Mouse (Mus musculus) cerebellum, adult 11-12 months (tissue): ENCODE measurements at regions not wholly inside any gene's neighbourhood (a gene's known extent, or its start where the extent isn't known, plus 50 kb on each side); places are given as distances from the start of the nearest gene placed in this dataset.
"Not testable (repeated sequence)": the region's sequence is repeated elsewhere in the genome, so short reads cannot be mapped to it uniquely, and the experiment has no call there.

ENCODE experiments used
- DNase-seq: peaks from one replicate; pipeline ENCODE4 v3.0.0; 2022

DNA sequence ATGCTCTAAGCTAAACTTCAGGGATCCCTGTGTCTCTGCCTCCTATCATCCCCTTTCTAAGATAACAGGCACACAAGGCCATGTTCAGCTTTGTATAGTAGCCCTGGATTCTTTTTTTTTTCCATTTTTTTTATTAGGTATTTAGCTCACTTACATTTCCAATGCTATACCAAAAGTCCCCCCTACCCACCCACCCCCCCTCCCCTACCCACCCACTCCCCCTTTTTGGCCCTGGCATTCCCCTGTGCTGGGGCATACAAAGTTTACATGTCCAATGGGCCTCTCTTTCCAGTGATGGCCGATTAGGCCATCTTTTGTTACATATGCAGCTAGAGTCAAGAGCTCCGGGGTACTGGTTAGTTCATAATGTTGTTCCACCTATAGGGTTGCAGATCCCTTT is 771.2 kb upstream of the Sox9 start:
- DNase-seq, result not testable (repeated sequence)

DNA sequence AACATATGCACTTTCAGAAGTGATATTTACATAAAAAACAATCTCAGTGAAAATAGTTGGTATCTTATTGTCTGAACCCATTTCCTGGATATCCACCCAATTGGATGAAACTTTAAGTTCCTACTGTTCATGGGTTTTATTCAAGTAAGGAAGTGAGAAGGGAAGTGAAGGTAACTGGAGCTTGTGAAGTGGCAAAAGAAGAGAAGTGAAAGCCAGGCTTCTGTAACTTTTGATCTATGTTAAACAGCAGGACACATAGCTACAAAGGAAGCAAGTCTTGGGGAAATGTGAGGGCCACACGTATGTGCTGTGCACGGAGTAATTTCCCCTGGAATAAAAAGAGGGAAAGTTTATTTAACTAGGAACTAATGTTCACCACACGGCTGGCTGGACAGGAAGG is 764.1 kb upstream of the Sox9 start:
- no peak for DNase-seq

DNA sequence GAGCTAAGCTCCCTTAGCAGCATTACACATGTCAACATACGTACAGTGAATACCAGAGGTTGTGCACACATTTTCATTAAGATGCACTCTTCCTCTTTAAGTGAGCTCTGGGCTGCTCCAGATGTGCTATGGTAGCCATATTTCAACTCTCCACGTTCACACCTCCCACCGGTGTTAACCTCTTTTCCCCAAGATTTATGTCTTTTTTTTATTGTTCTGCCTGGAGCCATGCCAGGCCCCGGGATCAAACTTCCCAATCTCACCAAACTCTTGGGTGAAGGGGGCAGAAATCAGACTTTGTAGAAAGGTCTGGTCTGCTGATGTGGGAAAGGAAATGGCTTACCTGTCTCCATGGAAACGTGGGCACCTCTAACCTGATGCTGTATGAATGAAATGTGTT is 754.0 kb upstream of the Sox9 start:
- no peak for DNase-seq

DNA sequence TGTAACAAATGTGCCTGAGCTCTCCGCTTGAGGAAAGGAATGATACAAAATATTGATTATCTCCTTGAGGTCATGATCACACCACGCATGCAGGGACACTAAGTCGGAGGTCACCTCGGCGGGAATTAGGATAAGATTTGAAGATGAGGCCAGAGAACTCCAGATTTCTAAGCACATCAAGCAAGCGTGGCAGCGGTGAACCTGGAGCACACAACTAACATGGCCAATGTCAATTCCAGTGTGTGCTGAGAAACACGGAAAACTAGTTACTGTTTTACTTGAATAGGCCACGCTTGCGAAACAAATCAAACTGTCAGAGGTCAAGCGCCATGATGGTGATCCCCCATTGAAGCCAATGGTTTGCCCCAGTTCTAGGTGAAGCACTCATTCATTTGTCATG is 743.3 kb upstream of the Sox9 start:
- no peak for DNase-seq

DNA sequence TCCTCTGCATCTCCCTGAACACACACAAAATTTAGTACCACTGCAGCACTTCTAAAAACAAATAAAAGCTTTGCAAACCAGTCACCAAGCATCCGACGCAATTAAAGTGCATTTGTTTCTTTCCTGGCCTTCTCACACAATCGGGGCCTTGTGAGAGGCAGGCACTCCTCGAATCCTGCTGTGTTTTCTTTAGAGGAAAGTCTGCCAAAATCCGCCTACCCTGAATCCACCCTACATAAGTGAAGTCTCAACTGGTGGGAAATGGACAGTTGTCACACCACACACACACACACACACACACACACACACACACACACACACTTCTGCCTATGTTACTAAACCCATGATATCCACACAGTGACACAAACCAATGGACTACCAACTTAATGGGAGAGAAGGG is 737.6 kb upstream of the Sox9 start:
- no peak for DNase-seq

DNA sequence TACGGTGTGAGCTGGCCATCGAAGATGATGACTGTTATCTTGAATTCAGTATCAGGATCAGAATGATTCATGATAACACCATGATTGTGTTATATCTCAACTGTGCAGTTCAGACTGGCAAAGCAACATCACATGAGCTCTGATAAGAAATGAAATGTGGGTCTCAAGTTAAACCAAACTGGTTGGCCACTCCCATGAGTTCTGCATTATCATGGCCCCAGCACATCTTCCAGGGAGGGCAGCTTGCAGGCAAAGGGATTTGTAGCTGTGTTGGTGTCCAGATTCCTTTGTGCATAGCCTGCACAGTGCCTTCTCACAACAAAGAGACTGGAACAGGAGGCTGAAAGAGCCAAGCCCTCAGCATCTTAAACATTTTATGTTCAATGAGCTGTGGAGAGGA is 736.7 kb upstream of the Sox9 start:
- no peak for DNase-seq

DNA sequence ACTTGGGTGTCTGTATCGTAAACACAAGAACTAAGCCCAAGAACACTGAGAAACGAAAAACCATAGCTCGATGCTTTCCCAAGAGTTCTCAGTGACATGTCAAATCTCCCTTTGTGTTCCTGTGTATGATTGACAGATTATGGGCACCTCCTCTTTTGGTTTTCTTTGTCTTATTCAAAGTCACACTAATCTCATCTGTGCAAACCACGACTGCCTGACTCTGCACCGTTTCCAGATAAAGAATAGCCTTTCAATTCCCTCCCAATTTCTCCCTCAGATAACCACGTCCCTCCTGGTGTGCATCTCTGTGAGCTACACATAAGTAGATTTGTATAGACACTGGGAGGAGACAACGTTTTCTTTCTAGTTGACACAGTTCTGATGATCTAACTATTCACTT is 731.7 kb upstream of the Sox9 start:
- DNase-seq, result no peak

DNA sequence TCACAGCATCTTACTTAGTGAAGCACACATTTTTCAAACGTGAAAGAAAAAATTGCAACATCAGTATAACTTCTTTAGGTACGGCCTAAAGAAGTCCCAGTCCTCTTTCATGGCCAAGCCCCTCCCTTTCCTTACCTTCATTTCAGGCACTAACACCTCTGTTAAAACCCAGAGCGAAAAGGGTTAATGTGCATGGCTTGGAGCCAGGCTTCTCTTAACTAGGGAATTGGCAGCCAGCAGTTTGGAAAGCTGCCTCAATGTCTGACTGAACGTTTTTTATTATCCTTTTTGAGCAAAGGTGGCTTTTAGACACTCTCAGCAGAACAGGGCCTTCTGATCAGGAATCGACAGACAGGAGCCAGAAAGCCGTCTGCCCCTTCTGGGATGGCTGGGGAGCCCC is 726.4 kb upstream of the Sox9 start:
- no peak for DNase-seq

DNA sequence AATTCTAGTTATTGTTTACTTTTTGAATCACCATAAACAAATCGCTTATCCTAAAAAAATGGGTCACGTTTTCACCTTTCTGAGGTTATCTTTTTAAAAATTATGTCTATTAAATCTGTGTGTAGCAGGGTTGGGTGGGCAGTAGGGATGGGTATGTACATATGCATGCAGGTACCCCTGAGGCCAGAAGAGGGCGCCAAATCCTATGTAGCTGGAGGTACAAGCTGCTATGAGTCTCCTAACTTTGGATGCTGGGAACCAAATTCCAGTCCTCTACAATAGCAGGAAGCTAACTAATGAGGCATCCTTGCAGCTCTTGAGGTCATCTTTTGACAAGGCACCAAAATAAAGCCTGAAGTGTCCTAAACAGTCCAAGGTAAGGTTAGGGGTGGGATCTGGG is 714.8 kb upstream of the Sox9 start:
- DNase-seq, result no peak

DNA sequence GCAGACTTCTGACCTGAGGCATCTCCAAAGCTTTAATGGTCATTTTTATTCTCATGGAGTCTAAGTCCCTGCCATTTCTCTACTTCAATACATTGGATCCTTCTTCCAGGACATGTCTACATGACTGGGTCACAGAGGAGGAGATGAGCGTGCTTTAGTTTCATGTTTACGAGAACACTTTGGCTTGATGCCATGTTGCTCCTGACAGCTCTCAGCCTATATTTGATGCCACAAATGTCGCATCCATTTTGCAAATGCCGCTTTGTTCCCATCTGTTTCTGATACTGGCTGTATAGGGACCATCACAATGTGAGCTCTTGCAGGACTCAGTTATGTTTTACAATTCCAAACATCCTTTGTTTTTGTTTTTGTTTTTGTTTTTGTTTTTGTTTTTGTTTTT is 713.2 kb upstream of the Sox9 start:
- no peak for DNase-seq

DNA sequence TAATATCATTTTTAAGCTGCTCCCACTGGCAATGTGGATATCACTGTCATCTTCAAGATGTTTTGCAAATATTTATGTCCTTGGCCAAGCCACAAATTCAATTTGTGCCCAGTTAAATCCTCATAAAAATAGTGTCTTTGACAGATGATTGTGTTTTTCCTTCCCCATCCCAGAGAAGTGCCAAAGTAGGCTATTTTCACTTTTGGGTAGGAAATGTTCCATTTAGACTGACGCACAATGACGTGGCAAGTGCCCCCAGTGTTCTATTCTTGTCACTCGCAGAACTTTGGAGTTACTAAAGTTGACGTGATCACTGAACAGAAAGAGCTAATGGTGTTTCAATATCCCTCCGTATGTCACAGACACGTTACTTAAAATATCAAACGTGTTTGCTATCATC is 710.5 kb upstream of the Sox9 start:
- no peak for DNase-seq

DNA sequence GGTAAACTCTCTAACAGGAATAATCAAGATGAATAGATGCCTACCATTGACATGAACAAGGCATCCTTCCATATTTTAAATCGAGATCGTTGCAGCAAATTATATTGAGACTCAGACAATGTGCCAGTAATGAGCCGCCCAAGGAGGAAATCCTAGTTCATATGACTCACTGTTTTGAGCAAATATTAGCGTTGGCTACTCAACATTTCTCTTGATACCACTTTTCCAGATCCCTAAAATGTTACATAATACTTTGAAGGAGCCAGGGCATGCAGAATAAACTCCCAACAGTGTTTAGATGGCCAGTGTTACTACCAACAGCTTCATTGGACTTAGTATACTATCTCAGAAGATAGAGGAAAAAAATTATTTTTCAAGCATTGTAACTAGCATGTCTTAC is 700.6 kb upstream of the Sox9 start:
- DNase-seq, result no peak

DNA sequence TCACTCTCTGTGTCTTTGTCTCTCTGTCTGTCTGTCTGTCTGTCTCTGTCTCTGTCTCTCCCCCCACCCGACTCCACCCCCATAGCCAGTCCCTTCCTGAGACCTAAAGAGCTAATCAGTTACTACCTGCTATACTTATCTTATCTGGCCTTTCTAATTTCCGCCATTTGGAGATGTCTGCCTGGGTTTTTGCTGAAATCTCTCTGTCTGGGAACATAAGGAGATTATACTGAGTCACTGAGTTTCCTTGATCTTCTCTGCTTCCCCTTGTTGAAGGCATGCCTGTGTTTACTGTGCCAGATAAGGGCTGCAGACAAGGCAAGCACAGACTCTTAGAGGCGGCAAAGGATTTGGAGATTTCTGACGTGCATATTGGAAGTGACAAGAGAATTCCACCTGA is 699.0 kb upstream of the Sox9 start:
- no peak for DNase-seq

DNA sequence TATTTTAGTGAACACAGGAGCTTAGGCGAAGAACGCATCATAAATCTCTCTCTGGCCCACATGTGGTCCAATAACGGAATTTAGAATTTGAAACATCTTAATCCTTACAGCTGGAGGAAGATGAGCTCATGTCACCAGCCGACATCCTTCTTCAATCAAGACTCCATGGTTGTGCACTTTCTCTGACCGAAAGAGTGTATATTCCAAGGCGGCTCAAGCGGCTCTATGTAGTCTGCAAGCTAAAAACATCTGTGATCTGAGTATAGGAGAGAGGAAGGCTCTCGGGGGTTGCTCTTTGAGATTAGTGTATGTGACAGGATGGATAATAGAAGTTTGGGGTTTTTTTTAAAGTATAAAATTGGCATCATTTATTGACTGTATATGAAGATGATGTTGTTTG is 689.9 kb upstream of the Sox9 start:
- no peak for DNase-seq

DNA sequence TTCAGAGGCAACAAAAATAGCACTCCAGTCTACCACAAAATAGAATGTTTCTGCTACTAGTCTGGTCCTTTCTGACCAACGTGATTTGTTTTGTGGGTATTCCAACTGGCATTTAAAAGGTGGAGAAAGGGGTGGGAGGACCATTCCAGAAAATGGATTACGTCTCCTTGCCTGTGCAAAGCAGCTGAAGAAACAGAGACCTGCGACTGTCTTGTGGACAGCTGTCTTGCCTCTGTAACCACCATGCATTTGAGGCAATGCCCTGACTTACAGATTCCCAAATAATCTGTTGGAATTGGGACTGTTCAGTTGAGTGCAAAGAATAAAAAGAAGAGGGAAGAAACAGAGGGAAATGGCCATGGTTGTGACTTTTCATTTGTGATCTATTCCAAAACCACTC is 687.0 kb upstream of the Sox9 start:
- DNase-seq, result no peak

DNA sequence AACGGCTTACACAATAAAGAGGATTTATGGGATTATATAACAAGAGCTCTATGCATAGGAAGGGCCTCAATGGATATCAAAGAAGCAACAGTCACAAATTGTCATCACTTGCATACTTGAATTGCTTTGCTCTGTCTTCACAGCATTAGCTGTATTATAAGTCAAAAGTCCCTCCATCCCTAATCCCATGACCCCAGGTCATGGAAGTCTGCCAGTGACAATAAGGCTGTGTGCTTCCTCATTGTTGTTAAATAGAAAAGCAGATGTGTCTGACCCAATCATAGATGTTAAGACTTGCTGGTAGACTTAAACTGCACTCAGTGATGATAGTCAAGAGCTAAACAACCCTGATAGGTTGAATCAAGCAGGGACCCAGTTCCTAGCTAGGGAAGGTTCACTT is 683.9 kb upstream of the Sox9 start:
- no peak for DNase-seq

DNA sequence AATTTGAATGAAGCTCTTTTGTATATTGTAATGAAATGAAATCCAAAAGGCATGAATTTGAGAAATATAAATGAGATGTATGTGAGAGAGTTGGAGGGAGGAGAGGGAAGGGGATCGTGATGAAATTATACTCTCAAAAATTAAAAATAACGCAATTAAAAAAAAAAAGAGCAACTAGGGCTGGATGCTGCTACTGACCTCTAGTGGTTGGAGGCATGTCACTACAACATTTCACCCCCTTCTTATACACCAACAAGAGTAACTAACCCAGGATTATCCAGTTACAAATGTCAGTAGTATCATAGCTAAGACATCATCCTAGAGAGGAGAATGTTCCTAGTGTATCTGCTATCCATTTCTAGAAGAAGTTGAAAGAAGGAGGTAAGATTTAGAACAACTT is 678.8 kb upstream of the Sox9 start:
- no peak for DNase-seq

DNA sequence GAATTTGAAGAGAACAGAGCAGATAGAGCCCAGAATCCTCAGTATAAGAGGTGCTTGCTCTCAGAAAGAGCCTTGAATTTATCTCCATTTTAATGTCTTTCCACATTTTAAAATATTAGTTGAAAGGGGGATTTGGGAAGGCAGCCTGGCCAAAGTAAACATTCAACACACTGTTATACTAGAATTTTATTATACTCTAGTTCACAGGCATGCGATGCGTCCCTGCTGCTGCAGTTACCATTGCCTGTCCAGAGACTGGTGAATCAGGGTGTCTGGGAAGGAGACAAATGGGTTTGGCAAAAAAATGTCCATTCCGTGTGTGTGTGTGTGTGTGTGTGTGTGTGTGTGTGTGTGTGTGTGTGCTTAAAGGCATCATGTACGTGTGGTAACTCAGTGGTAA is 675.1 kb upstream of the Sox9 start:
- no peak for DNase-seq

DNA sequence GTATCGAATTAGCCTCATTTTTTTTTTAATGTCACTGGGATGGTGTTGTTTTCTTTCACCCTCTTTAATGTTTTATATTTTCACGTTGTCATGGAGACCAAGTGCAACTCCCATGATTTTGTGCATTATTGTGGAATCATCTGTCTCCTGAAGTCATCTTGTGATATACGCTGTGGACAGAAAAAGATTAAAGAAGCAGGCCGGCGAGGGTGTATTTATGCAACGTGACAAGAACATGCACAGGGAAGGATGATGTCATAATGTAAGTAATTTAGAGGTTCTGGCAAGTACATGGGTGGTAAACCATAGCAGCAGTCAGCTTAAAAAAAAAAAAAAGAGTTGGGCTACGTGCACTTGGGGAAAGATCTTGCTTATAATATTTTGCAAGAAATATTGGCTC is 674.7 kb upstream of the Sox9 start:
- no peak for DNase-seq

DNA sequence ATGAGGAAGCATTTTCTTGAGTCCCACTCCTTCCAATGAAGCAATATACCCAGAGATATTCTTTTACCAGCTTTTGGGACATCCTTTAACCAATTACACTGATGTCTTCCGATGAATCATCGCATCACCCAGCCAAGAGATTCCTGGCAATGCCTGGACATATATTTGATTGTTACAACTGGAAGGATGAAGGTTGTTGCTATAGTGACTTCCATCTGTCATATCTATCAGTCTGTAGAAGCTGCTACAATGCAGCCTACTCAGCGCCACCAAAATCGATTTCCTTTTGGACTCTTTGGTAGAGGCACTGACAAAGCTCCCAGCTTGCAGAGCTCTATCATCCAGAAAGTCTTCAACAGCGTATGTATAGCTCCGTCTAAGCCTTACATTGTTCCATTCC is 661.0 kb upstream of the Sox9 start:
- DNase-seq, result no peak

DNA sequence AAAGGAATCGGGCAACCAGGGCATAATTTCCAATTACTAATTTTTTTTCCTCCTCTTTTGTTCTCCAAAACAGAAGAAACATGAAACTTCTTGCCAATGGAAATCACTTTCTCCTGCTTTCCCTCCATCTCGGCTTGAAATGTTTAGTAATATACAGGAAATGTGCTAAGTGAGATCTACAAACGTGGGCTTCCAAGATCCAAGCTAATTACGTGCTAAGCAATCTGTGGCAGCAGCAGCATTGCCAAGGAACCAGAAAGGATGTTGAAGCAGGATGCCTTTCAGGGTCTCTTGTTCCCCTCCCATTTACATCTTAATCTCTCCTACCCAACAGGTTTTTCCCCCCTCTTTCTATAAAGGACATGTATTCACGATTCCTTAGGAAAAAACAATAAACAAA is 660.2 kb upstream of the Sox9 start:
- no peak for DNase-seq

DNA sequence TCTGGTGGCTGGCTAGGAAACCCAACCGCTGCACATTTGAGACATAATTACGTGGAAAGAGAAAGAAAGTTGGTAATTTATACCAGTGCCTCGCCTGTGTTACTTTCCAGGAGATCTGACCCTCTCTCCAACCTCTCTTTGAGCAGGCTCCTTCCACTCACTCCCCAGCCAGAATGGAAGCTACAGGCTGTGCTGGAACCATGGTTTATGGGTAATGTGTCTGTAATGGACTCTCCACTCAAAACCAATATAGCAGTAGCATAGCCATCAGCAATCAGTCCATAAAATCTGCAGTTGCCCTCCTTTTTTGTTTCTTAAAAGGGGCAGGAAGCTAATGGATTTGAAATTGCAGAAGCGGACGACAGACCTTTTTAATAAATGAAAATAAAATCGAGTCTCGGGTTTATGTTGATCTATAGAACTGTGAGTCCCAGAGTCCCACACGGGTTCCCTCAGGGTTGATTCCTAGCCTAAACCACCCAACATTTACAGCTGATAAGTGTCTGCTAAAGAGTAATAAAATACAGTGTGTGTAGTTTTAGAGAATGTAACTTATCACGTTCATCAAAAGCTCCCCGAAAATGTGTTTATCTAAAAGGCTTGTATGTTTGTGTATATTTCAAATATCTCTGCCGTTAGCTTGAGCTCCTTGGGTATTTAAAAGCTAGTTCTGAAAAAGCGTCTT is 656.6 kb upstream of the Sox9 start:
- DNase-seq, result no peak

DNA sequence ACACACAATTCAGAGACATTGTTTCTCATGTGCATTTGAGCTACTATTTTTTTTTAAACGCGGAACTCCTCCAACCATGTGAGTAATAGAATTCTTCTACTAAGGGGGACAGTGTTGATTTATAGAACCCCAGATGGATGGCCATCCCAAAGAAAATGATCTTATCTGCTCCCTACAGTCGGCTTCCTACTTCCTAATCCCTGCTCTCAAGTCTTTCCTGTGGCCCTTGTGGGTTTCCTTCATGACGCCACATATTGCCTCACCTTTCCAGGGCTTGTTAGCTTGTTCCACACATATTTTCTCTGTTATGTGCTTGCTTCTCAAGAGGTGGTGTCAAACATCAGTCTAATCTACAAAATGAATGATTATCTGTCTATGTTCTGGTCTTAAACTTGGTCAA is 651.9 kb upstream of the Sox9 start:
- DNase-seq, result no peak

DNA sequence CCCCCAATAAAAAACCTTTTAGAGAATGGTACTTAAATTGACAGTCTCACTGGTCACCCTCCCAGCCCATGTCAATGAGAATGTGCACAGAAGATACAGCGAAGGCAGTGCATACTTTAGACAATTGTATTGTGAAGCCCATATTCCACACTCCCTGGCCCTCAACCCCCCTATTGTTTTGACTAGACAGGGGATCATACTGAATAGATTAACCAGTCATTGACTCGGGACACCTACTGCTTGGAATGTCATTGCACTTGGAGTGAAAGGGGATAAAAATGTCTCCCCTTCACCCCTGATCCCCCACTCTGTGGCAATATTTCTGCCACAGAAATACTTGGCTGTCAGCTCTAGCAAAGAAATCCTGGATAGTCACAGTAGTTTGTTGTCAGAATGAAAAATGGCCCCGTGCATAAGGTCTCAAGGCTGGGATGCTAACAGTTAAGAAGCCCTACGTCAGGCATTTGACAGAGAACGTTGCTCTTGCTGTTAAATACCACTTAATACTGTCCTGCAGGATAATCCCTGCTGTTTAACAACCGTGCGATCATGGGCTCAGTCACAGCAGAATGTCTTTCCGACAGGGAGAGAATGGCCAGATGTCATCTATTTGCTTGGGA is 644.5 kb upstream of the Sox9 start:
- DNase-seq, result no peak

DNA sequence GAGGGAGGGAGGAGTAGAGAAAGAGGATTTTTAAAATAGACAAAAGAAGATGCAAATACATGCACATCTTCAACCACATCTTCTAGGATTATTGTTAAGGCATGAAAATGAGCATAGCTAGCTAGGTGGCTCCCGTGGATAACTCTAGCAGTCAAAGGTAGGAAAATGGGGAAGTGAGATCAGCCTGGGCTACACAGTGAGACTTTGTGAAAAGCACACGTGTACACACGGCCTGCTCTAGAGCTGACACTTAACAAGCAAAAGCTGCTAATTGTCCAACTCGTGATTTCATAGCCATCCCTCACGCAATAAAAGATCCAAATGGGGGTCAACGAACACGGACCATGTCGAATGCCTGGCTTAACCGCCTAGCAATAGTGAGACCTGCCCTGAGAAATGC is 642.0 kb upstream of the Sox9 start:
- no peak for DNase-seq

DNA sequence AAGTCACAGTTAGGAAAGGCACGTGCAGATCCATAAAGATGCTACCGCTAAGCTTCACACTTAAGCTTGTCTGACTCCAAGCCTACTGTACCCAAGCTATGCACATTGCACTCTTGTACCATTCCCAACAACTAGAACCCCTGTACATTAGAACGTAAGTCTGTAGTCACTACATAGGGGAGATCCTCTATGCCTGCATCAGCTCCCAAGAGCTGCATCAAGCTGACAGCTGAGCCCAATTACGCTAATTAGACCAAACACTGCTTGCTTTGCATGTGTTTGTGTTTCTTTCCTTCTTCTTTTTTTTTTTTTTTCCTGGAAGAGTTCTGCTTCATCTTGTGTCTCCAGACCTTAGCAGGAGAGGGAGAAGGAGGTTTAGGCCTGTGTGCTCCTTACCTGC is 641.5 kb upstream of the Sox9 start:
- DNase-seq, result no peak
